Mouse (Mus musculus): ENCODE measurements around the gene Cntn2. TPM values are rescaled to one million over a fixed set of nuclear protein-coding genes. Genes with fewer than 3 reads are reported as not detected.

Gene Cntn2
- 1 to 10 TPM; 2.8 to 4.1 TPM for total RNA-seq (2021)

GRCm38 (mm10) chr1:132542762-132543306, at the start of gene Cntn2:
Gene Cntn2, minus strand, starts transcription at chr1:132543256.
- intact Hi-C loops (cut with DNase I) = no loop called here
- DNase-seq = no peak

GRCm38 (mm10) chr1:132592145-132592544, 49.1 kb upstream of the Cntn2 start:
- DNase-seq = no peak
- intact Hi-C loops (cut with DNase I) = no loop called here

DNA sequence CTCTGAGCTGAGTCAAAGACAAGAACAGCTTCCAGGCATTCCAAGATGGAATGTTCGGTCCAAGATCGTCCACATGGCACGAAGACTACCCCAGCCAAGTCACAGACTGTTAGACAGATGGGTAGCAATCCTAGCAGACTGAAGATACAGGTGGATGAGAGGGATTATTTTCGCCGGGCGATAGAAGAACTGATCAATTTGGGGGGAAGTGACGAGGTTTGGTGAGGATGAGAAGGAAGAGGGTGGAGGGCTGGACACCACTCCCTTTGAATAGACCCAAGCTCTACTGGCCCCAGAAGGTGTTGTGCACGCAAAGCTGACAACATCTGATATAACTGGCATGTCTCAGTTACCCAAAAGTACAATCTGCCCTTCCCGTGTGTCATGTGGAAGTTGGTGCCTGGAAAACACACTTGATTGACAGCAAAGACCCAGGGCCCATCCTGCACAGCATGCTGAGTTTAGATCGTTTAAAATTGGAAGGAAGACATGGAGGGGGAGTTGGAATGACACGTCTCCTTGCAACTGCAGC, 48.4 kb upstream of the Cntn2 start:
- intact Hi-C loops (cut with DNase I) = no loop called here
- no peak for DNase-seq

GRCm38 (mm10) chr1:132586679-132587201, 43.7 kb upstream of the Cntn2 start:
- intact Hi-C loops (cut with DNase I) = no loop called here
- DNase-seq = no peak

GRCm38 (mm10) chr1:132585376-132585775, 42.3 kb upstream of the Cntn2 start:
- intact Hi-C loops (cut with DNase I) = no loop called here
- DNase-seq = no peak

DNA sequence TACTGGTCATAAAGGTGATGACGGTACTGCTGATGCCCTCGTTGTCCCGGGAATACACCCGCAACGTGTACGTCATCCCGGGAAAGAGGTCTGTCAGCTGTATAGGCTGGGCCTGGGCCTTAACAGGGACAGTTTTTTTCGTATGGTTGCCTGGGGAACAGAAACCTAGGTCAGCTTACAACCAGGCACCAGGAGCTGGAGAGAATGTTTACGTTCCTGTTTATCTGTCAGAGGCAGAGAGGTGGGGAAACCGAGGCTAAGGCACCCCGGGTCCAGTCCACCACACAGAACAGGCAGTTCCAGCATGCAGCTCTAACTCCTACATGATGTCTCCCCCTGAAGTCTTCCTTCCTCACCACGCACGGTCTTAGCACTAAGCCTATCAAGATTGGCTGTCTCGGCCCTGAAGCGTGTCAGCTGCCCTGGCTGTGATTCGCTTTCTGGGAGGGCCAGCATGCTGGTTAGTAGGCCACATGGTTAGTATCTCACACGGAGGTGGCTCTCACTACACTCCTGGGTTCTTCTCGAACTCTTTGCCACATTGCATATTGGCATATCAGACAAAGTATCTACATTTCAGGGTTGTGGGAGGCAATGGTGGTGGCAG, 40.0 kb upstream of the Cntn2 start:
- no peak for DNase-seq

DNA sequence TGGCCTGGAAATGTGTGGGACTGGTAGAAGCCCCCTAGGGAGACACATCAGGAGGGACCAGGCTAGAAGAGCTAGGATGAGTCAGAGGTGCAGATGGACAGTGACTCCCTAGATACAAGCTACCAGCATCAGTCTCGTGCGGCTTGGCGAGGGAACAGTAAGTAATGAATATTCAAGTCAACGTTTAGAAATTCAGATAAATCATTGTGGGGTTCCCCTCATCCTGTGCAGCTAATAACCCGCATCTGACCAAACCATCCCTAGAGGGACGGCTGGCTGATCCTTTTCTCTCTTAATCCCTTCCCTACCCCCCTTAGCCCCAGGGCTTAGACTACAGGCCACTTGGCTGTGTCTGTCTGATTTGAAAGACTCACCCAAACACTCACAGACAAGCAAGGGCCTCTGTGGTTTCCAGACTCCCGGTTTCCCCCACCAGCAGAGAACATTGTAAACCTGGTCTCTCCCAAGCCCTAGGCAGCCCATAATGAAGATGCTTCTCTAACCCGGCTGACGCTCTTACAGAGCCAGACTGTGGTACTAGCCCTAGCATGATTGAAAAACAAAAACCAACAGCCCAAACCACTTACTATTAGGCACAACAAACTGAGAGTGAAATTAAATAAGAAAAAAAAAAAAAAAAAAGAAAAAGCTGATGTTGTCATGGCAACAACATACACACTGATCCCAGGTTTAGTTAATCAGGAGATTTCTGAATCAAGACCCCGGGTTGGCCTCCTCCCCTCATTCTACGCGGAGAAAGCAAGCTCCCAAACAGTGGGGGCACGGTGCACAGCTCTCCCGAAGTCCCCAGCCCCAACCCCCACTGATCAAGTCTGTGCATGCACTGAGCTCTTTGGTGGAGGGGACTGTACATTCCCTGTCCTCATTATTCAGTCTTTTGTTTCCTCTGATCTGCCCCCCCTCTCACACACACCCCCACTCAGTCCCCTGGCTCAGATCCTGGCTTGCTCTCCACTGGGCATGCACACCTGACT, 39.1 kb upstream of the Cntn2 start:
- intact Hi-C loops (cut with DNase I) = no loop called here
- DNase-seq = no peak

More for the DNA sequence above, 40.0 kb upstream of the Cntn2 start:
- intact Hi-C loops (cut with DNase I) = no loop called here

DNA sequence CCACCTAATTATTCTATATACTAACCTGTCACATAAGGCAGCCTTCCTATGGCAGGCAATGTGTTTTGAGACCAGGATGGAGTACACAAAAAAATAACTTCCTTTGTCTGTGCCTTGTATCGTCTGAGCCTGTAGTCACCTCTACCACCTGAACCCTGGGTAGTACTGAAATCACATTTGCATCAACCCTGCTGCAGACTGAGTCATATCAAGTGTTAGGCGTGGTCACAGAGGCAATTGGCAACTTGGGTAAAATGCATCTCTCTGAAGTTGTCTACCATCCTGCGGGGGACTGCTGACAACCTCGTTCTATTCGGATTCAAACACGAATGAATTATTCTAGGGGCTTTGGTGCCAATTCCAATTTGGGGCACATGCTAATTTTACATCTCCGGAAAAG, 37.0 kb upstream of the Cntn2 start:
- intact Hi-C loops (cut with DNase I) = no loop called here
- DNase-seq = no peak

DNA sequence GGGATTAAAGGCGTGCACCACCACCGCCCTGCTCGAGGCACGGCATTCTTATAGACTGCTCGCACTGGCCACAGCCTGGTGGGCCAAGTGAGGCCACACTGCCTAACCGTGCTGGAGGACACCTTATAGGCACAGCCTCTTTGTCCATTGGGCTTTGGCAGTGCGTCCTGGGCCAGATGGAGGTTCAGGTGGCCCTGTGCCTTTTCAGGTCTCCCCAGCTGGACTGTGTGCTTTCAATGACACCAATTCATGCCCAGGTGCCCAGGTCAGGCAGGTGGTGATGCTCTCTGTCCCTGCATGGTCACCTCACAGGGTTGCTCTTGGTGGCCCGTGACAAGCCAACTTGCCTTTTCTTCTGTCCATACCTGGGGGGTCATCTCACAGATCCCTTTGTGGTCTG, 33.8 kb upstream of the Cntn2 start:
- intact Hi-C loops (cut with DNase I) = no loop called here
- no peak for DNase-seq

DNA sequence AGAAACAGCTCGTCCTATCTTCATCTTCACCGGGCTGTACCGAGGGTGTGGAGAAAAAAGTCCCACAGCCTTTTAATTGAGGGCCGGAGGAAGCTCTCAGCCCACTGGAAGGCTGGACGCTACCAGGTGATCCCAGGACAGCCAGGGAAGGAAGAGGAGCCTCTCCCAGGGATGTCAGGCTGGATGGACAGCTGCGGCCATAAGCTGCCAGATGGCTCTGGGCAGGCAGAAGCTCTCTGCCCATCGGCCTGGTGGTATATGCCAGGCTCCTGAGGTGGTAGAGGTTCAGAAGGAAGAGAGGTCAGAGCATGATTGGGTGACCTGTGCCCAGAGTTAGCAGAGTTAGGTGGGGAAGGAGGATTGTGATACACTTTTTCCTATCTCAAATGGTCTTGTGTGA, 29.8 kb upstream of the Cntn2 start:
- intact Hi-C loops (cut with DNase I) = no loop called here

DNA sequence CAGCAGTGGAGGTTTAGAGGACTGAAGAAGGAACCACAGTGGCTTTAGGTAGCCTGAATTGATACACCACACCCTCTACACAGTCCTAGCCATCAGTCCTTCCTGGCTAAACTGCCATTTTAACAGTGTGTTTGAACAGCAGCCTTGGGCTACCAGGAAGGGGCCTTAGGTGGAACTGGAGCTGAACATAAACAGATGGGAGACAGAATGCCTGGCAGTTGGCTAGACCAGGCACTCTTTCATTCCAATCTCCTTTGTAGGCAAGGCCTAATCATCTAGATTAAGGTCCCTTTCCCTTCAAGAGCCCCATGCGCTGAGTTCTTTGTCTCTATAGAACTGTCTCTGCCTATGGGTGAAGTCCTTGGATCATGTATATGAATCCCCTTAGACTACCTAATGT, 28.6 kb upstream of the Cntn2 start:
- intact Hi-C loops (cut with DNase I) = no loop called here
- DNase-seq = no peak

More for the DNA sequence above, 29.8 kb upstream of the Cntn2 start:
- DNase-seq = no peak

- no peak for DNase-seq
- intact Hi-C loops (cut with DNase I) = no loop called here
These were observed 27.9 kb upstream of the Cntn2 start for GRCm38 (mm10) chr1:132570906-132571305.

- DNase-seq = no peak
- intact Hi-C loops (cut with DNase I) = no loop called here
These were observed 27.2 kb upstream of the Cntn2 start for GRCm38 (mm10) chr1:132570068-132570780.

DNA sequence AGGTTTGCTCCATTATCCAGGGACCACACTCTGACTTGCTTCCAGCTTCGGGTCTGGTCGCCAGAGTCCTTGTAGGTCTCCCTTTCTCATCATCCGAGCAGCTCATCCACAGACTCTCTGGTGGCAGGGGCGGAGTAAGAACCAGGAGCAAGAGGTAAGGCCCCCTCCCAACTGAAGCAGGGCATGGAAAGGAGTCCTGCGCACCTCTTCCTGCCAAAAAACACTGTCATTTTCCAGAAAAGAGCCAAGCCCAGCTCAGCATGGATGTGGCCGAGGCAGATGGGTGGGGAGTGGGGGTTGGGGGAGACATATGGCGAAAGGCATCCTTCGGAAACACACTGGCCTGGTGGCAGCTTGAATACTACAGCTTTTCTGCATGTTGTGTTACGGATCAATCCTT, 26.5 kb upstream of the Cntn2 start:
- DNase-seq = no peak
- intact Hi-C loops (cut with DNase I) = no loop called here

GRCm38 (mm10) chr1:132567336-132568125, 24.5 kb upstream of the Cntn2 start:
- no peak for DNase-seq
- intact Hi-C loops (cut with DNase I) = no loop called here

DNA sequence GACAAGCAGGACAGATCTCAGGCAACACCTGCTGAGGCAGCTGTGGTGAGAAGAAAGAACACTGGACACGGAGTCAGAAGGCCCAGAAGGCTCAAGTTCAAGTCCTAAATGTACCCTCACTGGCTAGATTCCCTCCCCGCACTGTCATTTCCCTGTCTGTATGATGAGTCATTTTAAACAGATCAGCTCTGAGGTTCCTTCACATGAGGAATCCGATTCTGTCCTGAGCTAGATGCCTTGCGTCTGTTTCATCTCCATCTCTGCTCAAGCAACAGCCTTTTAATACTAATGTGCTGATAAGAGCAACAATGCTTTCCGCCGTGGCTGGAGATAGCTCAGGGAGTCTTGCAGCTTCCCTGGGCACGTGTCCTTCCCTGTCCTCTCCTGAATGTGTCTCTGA, 22.7 kb upstream of the Cntn2 start:
- no peak for DNase-seq
- intact Hi-C loops (cut with DNase I) = no loop called here

DNA sequence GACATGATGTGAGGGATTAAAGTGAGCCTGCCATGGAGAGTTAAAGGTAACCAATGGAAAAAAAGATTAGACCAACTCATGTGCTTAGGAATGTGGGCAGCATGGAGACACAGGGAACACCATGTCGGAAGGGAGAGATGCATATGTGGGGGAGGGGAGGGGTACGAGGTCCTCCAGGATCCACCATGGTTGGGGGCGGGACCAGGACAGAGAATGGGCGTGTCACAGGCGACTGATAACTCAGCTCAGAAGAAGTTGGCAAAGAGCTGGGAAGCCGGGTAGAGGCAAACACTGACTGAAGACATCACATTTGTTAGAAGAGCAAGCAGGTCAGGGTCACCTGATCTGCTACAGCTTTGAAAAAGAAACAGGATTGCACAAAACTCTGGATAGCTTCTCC, 21.9 kb upstream of the Cntn2 start:
- DNase-seq = no peak
- intact Hi-C loops (cut with DNase I) = no loop called here

- no peak for DNase-seq
- intact Hi-C loops (cut with DNase I) = no loop called here
These were observed 19.3 kb upstream of the Cntn2 start for GRCm38 (mm10) chr1:132562337-132562795.

- intact Hi-C loops (cut with DNase I) = no loop called here
- DNase-seq = no peak
These were observed 18.0 kb upstream of the Cntn2 start for GRCm38 (mm10) chr1:132560907-132561700.
